Mouse (Mus musculus) central nervous system, embryonic 11.5 days (tissue): ENCODE data around the gene Rtraf. TPM values are rescaled to one million over a fixed set of nuclear protein-coding genes. Genes with fewer than 3 reads are reported as not detected.

Experiments used
- polyA plus RNA-seq: library from polyadenylated mRNA; depleted of rRNA; stranded (reverse); fragments of >200 nt; gene quantifications from 2 replicates; pipeline ENCODE4 v1.2.3, GENCODE M21; 2012; rRNA removed

Rtraf gene
- polyA plus RNA-seq: 121 and 190 TPM in 2 replicates

GRCm38 (mm10) chr14:19823321-19824142 lies at the start of gene Rtraf:
Gene Rtraf (minus strand): TSS chr14:19823824.

Other genes starting within 250 kb of the Rtraf start
- 8.7 and 18.4 TPM in 2 replicates for gene Gm2237, start 238.7 kb downstream of the Rtraf start, polyA plus RNA-seq
- gene Gm5458, start 221.2 kb downstream of the Rtraf start, polyA plus RNA-seq: not detected in 2 replicates
- 22.9 and 36.7 TPM in 2 replicates for gene Nid2, start 72.6 kb downstream of the Rtraf start, polyA plus RNA-seq
- 113 and 172 TPM in 2 replicates for gene Gng2, start 153.8 kb upstream of the Rtraf start, polyA plus RNA-seq